Mouse (Mus musculus): ENCODE data around the gene Cgnl1.

DNA sequence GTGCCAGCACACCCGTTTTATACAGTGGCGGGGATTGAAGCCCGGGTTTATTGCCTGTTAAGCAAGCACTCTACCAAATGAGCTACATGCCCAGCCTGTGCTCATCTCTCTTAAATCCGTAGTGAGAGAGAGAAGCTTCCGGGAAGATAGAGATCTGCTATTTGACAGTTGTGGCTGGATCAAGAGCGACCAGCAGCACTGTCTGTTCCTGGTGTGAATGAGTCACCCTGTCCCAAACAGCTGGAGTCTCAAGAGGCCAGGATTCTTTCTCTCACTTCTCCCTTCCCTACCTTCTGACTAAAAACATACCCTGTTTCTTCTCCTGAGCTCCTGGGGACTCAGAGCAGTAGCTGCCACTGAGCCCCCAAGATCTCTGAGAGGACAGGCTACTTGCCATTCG is 63.4 kb downstream of the Cgnl1 start:
- TF ChIP-seq POLR2A (IDR thresholded peaks at IDR 0.05; ENCODE audit: low read depth, low read length) (no peak), CTCF (conservative IDR thresholded peaks at IDR 0.05; ENCODE audit: insufficient read depth, insufficient read length, low read depth, low read length) (no peak)

Data from kidney, adult 2 months (tissue).